Comparison of ENCODE assay signal across 14 mouse cellular contexts in genomic region chr8:122580926-122581325, GRCm38 (mm10).
"Had no signal": no experiment of that assay in that cellular context is flagged by ENCODE, and none has a peak within 500 bp of the region (broad histone marks: within the 10 kb centered on the region; RNA-seq: fewer than 3 reads in every experiment).

No protein-coding gene starts in this region.

- H3K4me2 ChIP-seq: kidney, embryonic 15.5 days; liver, embryonic 13.5 days; midbrain, embryonic 12.5 days; midbrain, embryonic 15.5 days; neural tube, embryonic 12.5 days had no signal

- H3K27ac ChIP-seq: kidney, embryonic 15.5 days; liver, embryonic 13.5 days; midbrain, embryonic 12.5 days; midbrain, embryonic 15.5 days; neural tube, embryonic 12.5 days had no signal

- H3K36me3 ChIP-seq: kidney, embryonic 15.5 days; liver, embryonic 13.5 days; midbrain, embryonic 12.5 days; midbrain, embryonic 15.5 days; neural tube, embryonic 12.5 days had no signal

- H3K4me3 ChIP-seq: kidney, embryonic 15.5 days; liver, embryonic 13.5 days; midbrain, embryonic 12.5 days; midbrain, embryonic 15.5 days; neural tube, embryonic 12.5 days had no signal

- H3K27me3 ChIP-seq: kidney, embryonic 15.5 days; midbrain, embryonic 12.5 days; midbrain, embryonic 15.5 days; neural tube, embryonic 12.5 days had no signal

- H3K9me3 ChIP-seq: kidney, embryonic 15.5 days; liver, embryonic 13.5 days; midbrain, embryonic 12.5 days; midbrain, embryonic 15.5 days; neural tube, embryonic 12.5 days had no signal

- ATAC-seq: midbrain, embryonic 15.5 days had no signal

- DNase-seq: kidney, adult 8-10 months; kidney, postnatal 10 days; kidney, postnatal 36 days; liver, embryonic 13.5 days; lung, adult 2 months; lung, postnatal 14 days; lung, postnatal 4 days; thymus, adult 18-20 months; thymus, postnatal 14 days; thymus, postnatal 4 days had no signal

- H3K9ac ChIP-seq: kidney, embryonic 15.5 days; liver, embryonic 13.5 days; midbrain, embryonic 12.5 days; midbrain, embryonic 15.5 days; neural tube, embryonic 12.5 days had no signal
